Mouse (Mus musculus) neural tube, embryonic 14.5 days (tissue): ENCODE results near the gene Jhy. TPM values are rescaled to one million over a fixed set of nuclear protein-coding genes. Genes with fewer than 3 reads are reported as not detected.

Experiments used
- polyA plus RNA-seq: library from polyadenylated mRNA; unstranded; fragments of >200 nt; fragmentation: Nextera tagmentation; extraction: Ambion mirVana; gene quantifications from 2 replicates; pipeline ENCODE4 v1.2.1, GENCODE M21; 2014

Jhy gene
- polyA plus RNA-seq, 1 experiment from 2014 or later = 2.3 TPM

Other genes starting within 250 kb of the Jhy start
- 2,884 and 3,125 TPM in 2 replicates for gene Hspa8, start 163.1 kb downstream of the Jhy start, polyA plus RNA-seq
- gene Bsx, start 90.0 kb downstream of the Jhy start, polyA plus RNA-seq = not detected in 2 replicates
- 0.21 TPM in 1 of 2 replicates, not detected in the other for gene Crtam, start 40.5 kb upstream of the Jhy start, polyA plus RNA-seq
- gene Ubash3b, start 197.6 kb upstream of the Jhy start, polyA plus RNA-seq = 26.1 and 32.1 TPM in 2 replicates